Mouse (Mus musculus) intestine, embryonic 15.5 days (tissue): ENCODE measurements at regions not wholly inside any gene's neighbourhood (a gene's known extent, or its start where the extent isn't known, plus 50 kb on each side); places are given as distances from the start of the nearest gene placed in this dataset.

Source experiments
- ATAC-seq: fragments of 200-750 bp; cut with Nextera tagmentation; 2 replicates; pipeline ENCODE4 v1.8.0; 2017; ENCODE audit warnings: moderate TSS enrichment, moderate library complexity
- H3K27ac ChIP-seq: fragments of 300-500 bp; sonication (generic); 2 replicates; pipeline ENCODE4 v1.5.1; 2015; ENCODE audit warnings: mild to moderate bottlenecking, inconsistent platforms
- H3K27me3 ChIP-seq: fragments of 300-500 bp; sonication (generic); replicated peaks from 2 replicates; pipeline ENCODE4 v1.6.1; 2015; ENCODE audit warnings: inconsistent platforms
- H3K36me3 ChIP-seq: fragments of 300-500 bp; sonication (generic); 2 replicates; pipeline ENCODE4 v1.6.1; 2015; ENCODE audit warnings: inconsistent platforms
- H3K4me1 ChIP-seq: fragments of 300-500 bp; sonication (generic); replicated peaks from 2 replicates; pipeline ENCODE4 v1.6.1; 2015; ENCODE audit warnings: inconsistent platforms
- H3K4me2 ChIP-seq: fragments of 300-500 bp; sonication (generic); replicated peaks from 2 replicates; pipeline ENCODE4 v1.6.1; 2015; ENCODE audit warnings: mild to moderate bottlenecking, inconsistent platforms
- H3K4me3 ChIP-seq: fragments of 300-500 bp; sonication (generic); replicated peaks from 2 replicates; pipeline ENCODE4 v1.5.1; 2015; ENCODE audit warnings: inconsistent platforms
- H3K9ac ChIP-seq: fragments of 300-500 bp; sonication (generic); 2 replicates; pipeline ENCODE4 v1.6.1; 2015; ENCODE audit warnings: inconsistent platforms
- H3K9me3 ChIP-seq: fragments of 300-500 bp; sonication (generic); 2 replicates; pipeline ENCODE4 v1.6.1; 2016; ENCODE audit warnings: inconsistent platforms
- WGBS: fragments of 180-500 bp; shearing (Covaris S2); methylation state at CpG from one replicate; pipeline ENCODE4 v1.1.7; 2015; 5-methylcytosine and 5-hydroxymethylcytosine counted together

DNA sequence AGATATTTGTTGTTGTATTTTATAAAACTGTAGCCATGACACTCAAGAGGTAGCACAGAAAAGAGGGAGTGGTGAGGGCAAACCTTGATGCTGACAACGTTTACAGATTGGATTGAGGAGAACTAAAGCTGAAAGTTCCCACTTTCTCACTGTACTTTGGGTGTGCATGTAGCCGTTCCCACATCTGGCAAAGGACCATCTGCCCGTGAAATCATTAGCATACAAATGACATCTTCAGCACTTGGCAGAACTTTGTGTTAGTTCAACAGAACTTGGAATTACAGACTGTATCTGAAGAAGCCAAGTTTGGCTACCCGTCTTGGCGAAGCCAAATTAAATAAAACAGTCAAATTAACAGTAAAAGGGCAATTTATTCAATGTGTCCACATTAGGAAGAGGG, 510.9 kb upstream of the Nrsn1 start:
- H3K27ac ChIP-seq, result no peak overlapping the region
- H3K36me3 ChIP-seq, result no peaks in the 10 kb centered on the region
- H3K4me3 ChIP-seq, result no peak overlapping the region
- no peaks in the 10 kb centered on the region for H3K27me3 ChIP-seq
- H3K9me3 ChIP-seq, result no peaks in the 10 kb centered on the region
- ATAC-seq, result no peak
- no peak overlapping the region for H3K9ac ChIP-seq
- 72% methylated on average over 5 of the region's 5 CpGs for WGBS
- no peaks in the 10 kb centered on the region for H3K4me1 ChIP-seq
- no peak overlapping the region for H3K4me2 ChIP-seq

- Histone ChIP-seq H3K36me3 (no peaks in the 10 kb centered on the region), H3K4me2 (no peak overlapping the region), H3K9me3 (no peaks in the 10 kb centered on the region), H3K27ac (no peak overlapping the region), H3K4me1 (no peaks in the 10 kb centered on the region), H3K4me3 (no peak overlapping the region), H3K9ac (no peak overlapping the region), H3K27me3 (no peaks in the 10 kb centered on the region)
- 88% methylated on average over 3 of the region's 3 CpGs for WGBS
- ATAC-seq, result no peak
Observed at GRCm38 (mm10) chr13:25777706-25778105, 507.4 kb upstream of the Nrsn1 start.

GRCm38 (mm10) chr13:25774586-25775182, 504.4 kb upstream of the Nrsn1 start:
- Histone ChIP-seq H3K27me3 (no peaks in the 10 kb centered on the region), H3K36me3 (no peaks in the 10 kb centered on the region), H3K4me2 (no peak overlapping the region), H3K9ac (no peak overlapping the region), H3K27ac (no peak overlapping the region), H3K9me3 (no peaks in the 10 kb centered on the region), H3K4me3 (no peak overlapping the region), H3K4me1 (no peaks in the 10 kb centered on the region)
- no peak for ATAC-seq
- WGBS, result 58% methylated on average over 2 of the region's 2 CpGs

GRCm38 (mm10) chr13:25754515-25755105, 484.3 kb upstream of the Nrsn1 start:
- Histone ChIP-seq H3K27me3 (no peaks in the 10 kb centered on the region), H3K4me3 (no peak overlapping the region), H3K27ac (no peak overlapping the region), H3K9me3 (no peaks in the 10 kb centered on the region), H3K4me1 (no peaks in the 10 kb centered on the region), H3K36me3 (no peaks in the 10 kb centered on the region), H3K4me2 (no peak overlapping the region), H3K9ac (no peak overlapping the region)
- ATAC-seq, result no peak

- Histone ChIP-seq H3K9me3 (no peaks in the 10 kb centered on the region), H3K4me3 (no peak overlapping the region), H3K9ac (no peak overlapping the region), H3K27me3 (no peaks in the 10 kb centered on the region), H3K4me1 (no peaks in the 10 kb centered on the region), H3K27ac (no peak overlapping the region), H3K4me2 (no peak overlapping the region), H3K36me3 (no peaks in the 10 kb centered on the region)
- WGBS, result 45% methylated on average over 4 of the region's 4 CpGs
- no peak for ATAC-seq
Observed at GRCm38 (mm10) chr13:25751409-25751777, 481.1 kb upstream of the Nrsn1 start.

DNA sequence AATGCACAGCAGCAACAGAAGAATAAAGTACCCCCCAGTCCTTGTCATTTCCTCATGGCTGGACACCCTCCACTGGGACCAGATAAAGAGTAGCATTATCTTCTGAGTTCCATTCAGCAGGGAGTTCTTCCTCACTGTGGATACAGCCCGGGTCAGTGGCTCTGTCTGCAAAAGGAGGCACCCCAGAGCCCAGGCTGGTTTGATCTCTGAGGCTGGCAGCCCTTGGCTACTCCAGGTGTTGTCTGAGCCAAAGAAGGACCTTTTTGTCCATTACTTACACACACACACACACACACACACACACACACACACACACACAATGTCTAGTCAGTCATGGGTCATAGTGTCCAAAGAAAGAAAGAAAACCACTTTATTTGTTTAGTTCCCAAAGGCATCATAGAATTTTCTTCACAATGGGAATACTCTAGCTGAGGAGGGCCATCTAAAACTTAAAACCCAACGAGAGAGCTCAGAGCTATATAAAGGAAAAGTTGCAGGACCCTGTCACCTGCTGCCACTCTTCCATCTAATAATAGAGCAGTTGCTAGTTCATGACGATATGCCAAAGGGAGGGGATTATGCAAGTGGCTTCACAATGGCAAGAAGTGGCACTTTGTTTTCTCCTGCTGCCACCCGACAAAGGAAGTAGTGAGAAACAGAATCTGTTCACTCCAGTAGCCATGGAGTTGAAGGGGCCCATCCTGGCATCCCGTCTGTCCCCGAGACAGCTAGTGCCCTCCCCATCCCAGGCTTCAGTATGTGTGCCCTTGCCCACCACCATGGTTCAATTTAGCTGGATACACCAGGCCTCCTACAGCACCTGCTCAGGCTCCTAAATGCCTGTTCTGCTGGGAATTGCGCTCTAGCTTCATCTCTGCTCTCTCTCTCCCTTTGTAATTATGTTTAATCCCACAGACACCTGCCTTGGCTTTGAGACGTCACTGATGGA, 480.4 kb upstream of the Nrsn1 start:
- no peaks in the 10 kb centered on the region for H3K4me1 ChIP-seq
- WGBS, result 58% methylated on average over 8 of the region's 8 CpGs

GRCm38 (mm10) chr13:25738601-25739000, 468.3 kb upstream of the Nrsn1 start:
- no peak for ATAC-seq
- H3K27ac ChIP-seq, result no peak overlapping the region
- no peak overlapping the region for H3K9ac ChIP-seq
- no peak overlapping the region for H3K4me2 ChIP-seq
- 39% methylated on average over 2 of the region's 2 CpGs for WGBS
- no peaks in the 10 kb centered on the region for H3K27me3 ChIP-seq
- H3K9me3 ChIP-seq, result no peaks in the 10 kb centered on the region
- no peak overlapping the region for H3K4me3 ChIP-seq
- H3K4me1 ChIP-seq, result no peaks in the 10 kb centered on the region
- no peaks in the 10 kb centered on the region for H3K36me3 ChIP-seq

More for the DNA sequence above, 480.4 kb upstream of the Nrsn1 start:
- Histone ChIP-seq H3K27me3 (no peaks in the 10 kb centered on the region), H3K9ac (no peak overlapping the region), H3K27ac (no peak overlapping the region), H3K4me3 (no peak overlapping the region), H3K4me2 (no peak overlapping the region), H3K36me3 (no peaks in the 10 kb centered on the region), H3K9me3 (no peaks in the 10 kb centered on the region)
- no peak for ATAC-seq

GRCm38 (mm10) chr13:25729327-25729892, 459.1 kb upstream of the Nrsn1 start:
- H3K27ac ChIP-seq, result no peak overlapping the region
- no peak for ATAC-seq
- no peaks in the 10 kb centered on the region for H3K27me3 ChIP-seq
- H3K9ac ChIP-seq, result no peak overlapping the region
- 60% methylated on average over 3 of the region's 3 CpGs for WGBS
- no peaks in the 10 kb centered on the region for H3K36me3 ChIP-seq
- no peak overlapping the region for H3K4me2 ChIP-seq
- no peaks in the 10 kb centered on the region for H3K4me1 ChIP-seq
- H3K4me3 ChIP-seq, result no peak overlapping the region
- no peaks in the 10 kb centered on the region for H3K9me3 ChIP-seq

DNA sequence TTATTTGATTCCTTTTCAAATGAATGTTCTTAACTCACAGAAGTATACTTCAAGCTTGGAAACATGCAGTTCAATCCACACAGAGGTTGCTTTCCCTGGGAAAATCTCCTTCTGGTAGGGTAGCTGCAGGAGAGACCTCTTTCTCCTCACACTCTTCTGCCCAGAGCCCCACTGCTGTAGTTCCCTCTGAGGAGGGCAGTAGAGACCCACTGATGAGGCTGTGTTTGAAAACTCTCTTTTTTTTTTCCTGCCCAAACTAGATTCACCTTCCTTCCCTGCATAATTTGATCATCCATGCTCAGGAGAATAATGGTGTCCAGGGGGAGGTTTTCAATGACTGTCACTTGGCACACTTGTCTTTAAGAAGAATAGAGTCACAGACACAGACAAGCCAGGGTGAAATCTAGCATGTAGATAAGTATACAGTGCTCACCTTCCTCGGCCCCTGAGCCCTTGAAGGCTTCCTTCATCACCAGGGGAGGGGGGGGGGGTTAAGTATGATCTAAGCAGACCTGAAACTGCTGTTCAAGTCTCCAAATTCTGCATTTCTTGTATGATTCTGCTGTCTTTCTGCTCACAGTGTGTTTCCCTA, 457.3 kb upstream of the Nrsn1 start:
- Histone ChIP-seq H3K4me2 (no peak overlapping the region), H3K9me3 (no peaks in the 10 kb centered on the region), H3K36me3 (no peaks in the 10 kb centered on the region), H3K4me1 (no peaks in the 10 kb centered on the region), H3K4me3 (no peak overlapping the region), H3K27ac (no peak overlapping the region), H3K27me3 (no peaks in the 10 kb centered on the region), H3K9ac (no peak overlapping the region)
- WGBS, result 59% methylated on average over 1 of the region's 1 CpGs
- ATAC-seq, result no peak

DNA sequence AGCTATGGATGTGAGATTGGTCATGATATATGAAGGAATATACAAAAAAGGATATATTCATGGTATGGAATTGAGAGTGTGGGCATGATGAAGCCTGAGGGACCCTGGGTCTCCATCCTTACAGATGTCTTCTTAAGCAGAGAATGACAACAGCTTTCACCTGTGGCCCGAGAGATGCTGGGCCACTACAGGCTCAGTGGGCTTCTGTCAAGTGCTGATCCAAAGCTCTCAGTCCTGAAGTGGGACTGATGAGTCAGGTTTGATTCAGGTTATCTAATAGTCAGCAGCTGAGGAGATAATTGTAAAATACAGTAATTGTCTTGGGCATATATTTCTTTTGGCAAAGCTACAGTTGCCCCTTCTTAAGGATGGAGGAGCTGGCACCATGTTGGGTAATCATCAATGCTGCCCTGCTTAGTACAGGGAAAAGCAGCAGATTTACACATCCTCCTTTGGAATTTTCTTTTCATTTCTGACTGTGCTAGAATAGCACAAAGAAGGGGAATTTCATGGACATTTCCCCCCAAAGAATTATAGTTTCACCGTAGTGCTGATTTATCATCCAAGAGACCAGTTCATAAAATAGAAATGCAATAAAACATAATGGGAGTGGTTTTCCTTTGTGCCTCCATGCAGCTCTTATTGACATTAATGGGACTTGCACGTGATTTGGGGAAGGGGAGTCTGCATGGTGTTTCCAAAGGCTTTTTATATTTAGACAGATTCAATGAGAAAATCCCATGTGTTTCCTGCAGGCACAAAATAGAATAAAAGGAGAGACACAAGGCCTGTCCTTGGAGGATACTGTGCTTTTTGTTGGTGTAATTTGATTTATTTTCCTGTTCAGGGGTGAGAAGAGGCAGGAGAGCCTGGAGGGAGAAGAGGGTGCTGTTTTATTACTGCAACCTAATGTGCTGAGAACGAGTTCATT, 452.6 kb upstream of the Nrsn1 start:
- no peak overlapping the region for H3K9ac ChIP-seq
- H3K4me1 ChIP-seq, result no peaks in the 10 kb centered on the region
- 49% methylated on average over 4 of the region's 4 CpGs for WGBS
- H3K4me2 ChIP-seq, result no peak overlapping the region
- H3K9me3 ChIP-seq, result no peaks in the 10 kb centered on the region
- no peaks in the 10 kb centered on the region for H3K27me3 ChIP-seq
- H3K4me3 ChIP-seq, result no peak overlapping the region
- H3K27ac ChIP-seq, result no peak overlapping the region
- no peaks in the 10 kb centered on the region for H3K36me3 ChIP-seq
- ATAC-seq, result no peak

DNA sequence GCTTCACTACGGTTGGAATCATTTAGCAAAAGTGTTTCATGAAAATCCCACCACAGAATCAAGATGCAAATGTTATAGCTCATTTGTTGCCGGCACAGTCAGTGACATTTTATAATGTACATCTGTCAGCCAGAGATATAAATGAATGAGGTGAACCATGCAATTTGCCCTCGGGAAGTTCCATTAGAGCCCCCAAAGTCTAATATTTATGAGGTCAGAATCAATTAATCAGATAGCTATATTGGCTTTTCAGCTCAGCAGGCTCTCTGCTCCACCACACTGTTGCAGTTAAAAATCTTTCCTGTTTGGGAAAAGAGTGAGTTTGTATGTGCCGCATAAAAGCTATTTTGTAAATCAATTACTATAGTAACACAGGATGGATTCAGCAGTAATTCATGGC, 430.7 kb upstream of the Nrsn1 start:
- Histone ChIP-seq H3K9ac (no peak overlapping the region), H3K36me3 (no peaks in the 10 kb centered on the region), H3K9me3 (no peaks in the 10 kb centered on the region), H3K27me3 (no peaks in the 10 kb centered on the region), H3K27ac (no peak overlapping the region), H3K4me3 (no peak overlapping the region), H3K4me1 (no peaks in the 10 kb centered on the region), H3K4me2 (no peak overlapping the region)
- ATAC-seq, result no peak
- 62% methylated on average over 4 of the region's 4 CpGs for WGBS
